Mouse (Mus musculus) lung, embryonic 14.5 days (tissue): ENCODE results near the gene Eif2b5. TPM values are rescaled to one million over a fixed set of nuclear protein-coding genes. Genes with fewer than 3 reads are reported as not detected.
"Not testable (repeated sequence)": the region's sequence is repeated elsewhere in the genome, so short reads cannot be mapped to it uniquely, and the experiment has no call there.

Experiments
- ATAC-seq: fragments of 200-750 bp; cut with Nextera tagmentation; 2 replicates; pipeline ENCODE4 v1.8.0; 2017; ENCODE audit warnings: mild to moderate bottlenecking, moderate TSS enrichment, moderate library complexity; ENCODE audit not compliant: insufficient read depth
- DNase-seq: peaks from one replicate; pipeline ENCODE4 v3.0.0-alpha.2; 2015
- H3K27ac ChIP-seq: fragments of 300-500 bp; sonication (generic); 2 replicates; pipeline ENCODE4 v1.5.1; 2014; ENCODE audit warnings: low read depth, mild to moderate bottlenecking, moderate library complexity
- H3K27me3 ChIP-seq: fragments of 300-500 bp; sonication (generic); 2 replicates; pipeline ENCODE4 v1.6.1; 2014; ENCODE audit warnings: low read length, control low read depth; ENCODE audit not compliant: insufficient read depth
- H3K36me3 ChIP-seq: fragments of 300-500 bp; sonication (generic); 2 replicates; pipeline ENCODE4 v1.6.1; 2014; ENCODE audit warnings: control low read depth; ENCODE audit not compliant: insufficient read depth
- H3K4me1 ChIP-seq: fragments of 300-500 bp; sonication (generic); 2 replicates; pipeline ENCODE4 v1.6.1; 2014; ENCODE audit warnings: antibody characterized with exemption, control low read depth; ENCODE audit not compliant: insufficient read depth
- H3K4me2 ChIP-seq: fragments of 300-500 bp; sonication (generic); 2 replicates; pipeline ENCODE4 v1.6.1; 2014; ENCODE audit warnings: mild to moderate bottlenecking
- H3K4me3 ChIP-seq: fragments of 300-500 bp; sonication (generic); 2 replicates; pipeline ENCODE4 v1.5.1; 2014; ENCODE audit warnings: low read depth, low read length
- H3K9ac ChIP-seq: fragments of 300-500 bp; sonication (generic); 2 replicates; pipeline ENCODE4 v1.6.1; 2014
- H3K9me3 ChIP-seq: fragments of 300-500 bp; sonication (generic); 2 replicates; pipeline ENCODE4 v1.6.1; 2016; ENCODE audit warnings: low read depth, low read length, control low read depth
- CTCF ChIP-seq: IDR thresholded peaks from 2 replicates; pipeline ENCODE4 v1.5.1; 2016; ENCODE audit warnings: antibody characterized with exemption, low read depth
- WGBS: fragments of 180-500 bp; shearing (Covaris S2); extraction: QIAGEN DNeasy Blood & Tissue Kit; methylation state at CpG from one replicate; pipeline ENCODE4 v1.1.7; 2014; 5-methylcytosine and 5-hydroxymethylcytosine counted together
- polyA plus RNA-seq: library from polyadenylated mRNA; unstranded; fragments of >200 nt; fragmentation: Nextera tagmentation; extraction: Ambion mirVana; gene quantifications from 2 replicates; pipeline ENCODE4 v1.2.1, GENCODE M21; 2014

Gene Eif2b5
- polyA plus RNA-seq, 1 experiment from 2014 or later = 112 TPM

DNA sequence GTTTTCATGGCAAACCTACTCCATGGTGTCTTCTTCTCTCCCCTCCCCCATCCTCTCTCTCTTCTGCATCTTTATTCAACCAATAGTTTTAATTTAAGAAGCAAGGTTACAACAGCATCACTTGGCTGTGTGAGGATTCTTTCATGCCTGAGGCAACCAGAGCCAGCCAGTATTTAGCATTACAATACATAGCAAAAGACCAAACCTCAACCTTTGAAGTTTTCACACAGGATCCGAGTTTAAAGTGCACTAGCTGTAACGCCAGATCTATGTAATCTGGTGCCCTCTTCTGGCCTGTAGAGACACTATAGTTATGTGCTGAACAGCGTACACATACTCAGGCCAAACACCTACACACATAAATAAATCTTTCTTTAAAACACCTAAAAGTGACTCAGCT lies 18.5 kb upstream of the Eif2b5 start:
- Histone ChIP-seq H3K27ac (no peak overlapping the region), H3K4me1 (no peaks in the 10 kb centered on the region), H3K4me3 (no peak overlapping the region), H3K9me3 (no peaks in the 10 kb centered on the region), H3K4me2 (no peak overlapping the region), H3K36me3 (no peaks in the 10 kb centered on the region), H3K27me3 (no peaks in the 10 kb centered on the region), H3K9ac (no peak overlapping the region)
- 44% methylated on average over 3 of the region's 3 CpGs for WGBS
- peak; percentile 59 for TF ChIP-seq CTCF
- ATAC-seq (no peak), DNase-seq (peak; percentile 62)

- Histone ChIP-seq H3K27ac (no peak overlapping the region), H3K4me3 (no peak overlapping the region), H3K4me1 (no peaks in the 10 kb centered on the region), H3K9me3 (no peaks in the 10 kb centered on the region), H3K27me3 (no peaks in the 10 kb centered on the region), H3K9ac (no peak overlapping the region), H3K36me3 (no peaks in the 10 kb centered on the region), H3K4me2 (no peak overlapping the region)
- no peak for ATAC-seq
- WGBS = 62% methylated on average over 2 of the region's 2 CpGs
- no peak for TF ChIP-seq CTCF
- DNase-seq = no peak
Observed at GRCm38 (mm10) chr16:20481746-20482145, 16.9 kb upstream of the Eif2b5 start.

- WGBS = 81% methylated on average over 6 of the region's 7 CpGs
- H3K4me2 ChIP-seq = not testable (repeated sequence)
Observed at GRCm38 (mm10) chr16:20483716-20484115, 14.9 kb upstream of the Eif2b5 start.

DNA sequence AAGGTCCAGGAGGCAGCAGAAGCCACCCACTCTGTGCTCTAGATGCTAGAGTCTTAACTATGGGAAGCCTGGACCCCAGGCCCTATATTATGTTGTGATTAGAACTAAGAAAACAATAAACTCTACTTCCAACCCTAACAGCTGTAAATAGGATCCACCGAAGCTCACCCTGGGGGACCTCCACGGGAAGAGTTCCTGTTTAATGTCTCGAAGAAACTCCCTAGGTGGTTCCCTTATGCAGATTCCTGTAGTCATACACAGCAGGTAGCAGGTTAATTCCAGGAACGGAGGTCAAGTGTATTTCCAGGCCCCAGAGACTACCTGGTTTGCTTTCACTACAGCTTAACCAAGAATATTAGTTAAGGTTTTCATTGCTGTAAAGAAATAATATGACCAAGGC lies 13.6 kb upstream of the Eif2b5 start:
- ATAC-seq = no peak
- Histone ChIP-seq H3K36me3 (no peaks in the 10 kb centered on the region), H3K4me1 (no peaks in the 10 kb centered on the region), H3K27me3 (no peaks in the 10 kb centered on the region), H3K9ac (no peak overlapping the region), H3K4me2 (no peak overlapping the region), H3K27ac (no peak overlapping the region), H3K9me3 (no peaks in the 10 kb centered on the region), H3K4me3 (no peak overlapping the region)
- no peak for DNase-seq
- TF ChIP-seq CTCF = no peak
- WGBS = 38% methylated on average over 4 of the region's 4 CpGs

More at GRCm38 (mm10) chr16:20483716-20484115, 14.9 kb upstream of the Eif2b5 start:
- ATAC-seq, DNase-seq, H3K9ac ChIP-seq, H3K9me3 ChIP-seq, H3K27ac ChIP-seq, H3K4me1 ChIP-seq, H3K36me3 ChIP-seq, H3K27me3 ChIP-seq, H3K4me3 ChIP-seq: not testable (repeated sequence)

GRCm38 (mm10) chr16:20486048-20486447 lies 12.6 kb upstream of the Eif2b5 start:
- 66% methylated on average over 3 of the region's 3 CpGs for WGBS
- H3K36me3 ChIP-seq = no peaks in the 10 kb centered on the region
- no peak overlapping the region for H3K4me2 ChIP-seq
- DNase-seq (no peak), ATAC-seq (no peak)
- H3K4me1 ChIP-seq = no peaks in the 10 kb centered on the region
- no peak for TF ChIP-seq CTCF
- H3K27me3 ChIP-seq = no peaks in the 10 kb centered on the region
- H3K9ac ChIP-seq = no peak overlapping the region
- H3K4me3 ChIP-seq = no peak overlapping the region
- no peak overlapping the region for H3K27ac ChIP-seq
- H3K9me3 ChIP-seq = no peaks in the 10 kb centered on the region

- Histone ChIP-seq H3K9ac (no peak overlapping the region), H3K4me3 (no peak overlapping the region), H3K4me1 (no peaks in the 10 kb centered on the region), H3K9me3 (no peaks in the 10 kb centered on the region), H3K27me3 (no peaks in the 10 kb centered on the region), H3K36me3 (no peaks in the 10 kb centered on the region), H3K27ac (no peak overlapping the region), H3K4me2 (no peak overlapping the region)
- WGBS = 84% methylated on average over 1 of the region's 1 CpGs
- ATAC-seq = no peak
- no peak for DNase-seq
- no peak for TF ChIP-seq CTCF
Observed at GRCm38 (mm10) chr16:20488151-20488550, 10.5 kb upstream of the Eif2b5 start.

- not testable (repeated sequence) for H3K4me2 ChIP-seq, H3K9ac ChIP-seq, H3K4me1 ChIP-seq, H3K27ac ChIP-seq, H3K27me3 ChIP-seq, H3K36me3 ChIP-seq, DNase-seq, H3K4me3 ChIP-seq, H3K9me3 ChIP-seq, ATAC-seq
- 79% methylated on average over 9 of the region's 9 CpGs for WGBS
Observed at GRCm38 (mm10) chr16:20488751-20489150, 9.9 kb upstream of the Eif2b5 start.

GRCm38 (mm10) chr16:20489233-20489632 lies 9.4 kb upstream of the Eif2b5 start:
- no peaks in the 10 kb centered on the region for H3K36me3 ChIP-seq
- 76% methylated on average over 2 of the region's 2 CpGs for WGBS
- DNase-seq (no peak), ATAC-seq (no peak)
- H3K4me2 ChIP-seq = no peak overlapping the region
- no peaks in the 10 kb centered on the region for H3K9me3 ChIP-seq
- no peaks in the 10 kb centered on the region for H3K27me3 ChIP-seq
- H3K27ac ChIP-seq = no peak overlapping the region
- H3K4me3 ChIP-seq = no peak overlapping the region
- no peak for TF ChIP-seq CTCF
- H3K4me1 ChIP-seq = no peaks in the 10 kb centered on the region
- no peak overlapping the region for H3K9ac ChIP-seq
